Mouse (Mus musculus) left cerebral cortex, postnatal 14 days (tissue): ENCODE measurements around the gene Kcnj15. TPM values are rescaled to one million over a fixed set of nuclear protein-coding genes. Genes with fewer than 3 reads are reported as not detected.

ENCODE experiments used
- DNase-seq, 2 experiments: peaks; one replicate each; pipeline ENCODE4 v3.0.0; 2021 to 2022; ENCODE audit warnings: low spot score in 2 of 2, mixed read lengths in 1 of 2
- intact Hi-C: fragments of 180-260 bp; cut with DNase I; formaldehyde crosslinking; loops from one replicate; pipeline ENCODE4 v1.15.1; 2025
- long read RNA-seq, 2 experiments: library from polyadenylated mRNA; stranded (forward); transcript quantifications; one replicate each; pipeline ENCODE4 v2.0.0; 2021
- total RNA-seq, 2 experiments: library from RNA; stranded (reverse); gene quantifications; 2 replicates each; pipeline ENCODE4 v1.2.3; 2021

Gene Kcnj15
- total RNA-seq: under 1 TPM; 0.13 to 0.31 TPM
- long read RNA-seq, experiment 1: 0 reads
- long read RNA-seq, experiment 2, partial matches to known transcripts: 0 of 1 reads
- long read RNA-seq, experiment 2, other reads (novel, unspliced or antisense): 1 of 1 reads

- DNase-seq: no peak
- intact Hi-C loops: no loop called here
Measured at GRCm38 (mm10) chr16:95257266-95257894, at the start of gene Kcnj15. TSS of gene Kcnj15 (plus strand) at chr16:95257558.

DNA sequence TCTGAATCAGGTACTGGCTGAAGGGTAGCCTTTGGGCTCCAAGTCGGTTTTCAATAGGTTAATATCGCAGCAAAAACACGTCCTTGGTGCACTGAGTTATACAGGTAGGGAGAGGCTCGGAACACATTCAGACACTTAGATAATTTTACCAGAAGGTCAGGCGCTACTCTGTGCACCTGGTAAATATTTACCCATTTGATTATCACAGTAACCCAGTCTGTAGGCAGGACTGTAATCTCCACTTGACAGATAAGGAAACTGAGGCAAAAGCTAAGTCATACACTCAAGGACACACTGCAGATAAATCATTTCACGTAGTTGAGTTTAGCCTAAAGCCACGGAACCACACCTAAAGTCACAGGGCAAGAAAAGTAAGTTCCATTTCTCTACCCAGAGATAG, 49.1 kb upstream of the Kcnj15 start:
- DNase-seq: no peak
- intact Hi-C loops: no loop called here

DNA sequence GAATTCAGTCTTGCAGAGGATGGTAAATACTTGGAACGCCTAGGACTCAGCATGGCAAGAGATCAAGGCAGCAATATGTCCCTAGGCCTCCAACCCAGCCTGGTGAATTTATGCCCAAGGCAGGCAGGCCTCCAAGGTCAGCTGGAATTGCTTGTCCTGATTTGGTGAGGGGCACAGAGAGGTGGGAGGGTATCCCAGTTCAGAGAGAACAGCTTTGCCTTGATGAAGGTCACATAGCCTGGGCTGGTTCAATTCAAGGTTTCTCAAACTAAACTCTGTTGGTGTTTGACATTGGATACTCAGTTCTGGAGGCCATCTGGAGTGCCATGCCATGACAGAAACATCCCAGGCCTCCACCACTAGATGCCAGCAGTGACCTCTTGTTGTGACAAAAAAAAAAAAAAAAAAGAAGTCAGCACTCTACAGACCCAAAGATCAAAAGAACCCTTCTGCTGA, 48.3 kb upstream of the Kcnj15 start:
- intact Hi-C loops: no loop called here
- DNase-seq: no peak

- intact Hi-C loops: no loop called here
- no peak for DNase-seq
Measured at GRCm38 (mm10) chr16:95214251-95215197, 42.8 kb upstream of the Kcnj15 start.

DNA sequence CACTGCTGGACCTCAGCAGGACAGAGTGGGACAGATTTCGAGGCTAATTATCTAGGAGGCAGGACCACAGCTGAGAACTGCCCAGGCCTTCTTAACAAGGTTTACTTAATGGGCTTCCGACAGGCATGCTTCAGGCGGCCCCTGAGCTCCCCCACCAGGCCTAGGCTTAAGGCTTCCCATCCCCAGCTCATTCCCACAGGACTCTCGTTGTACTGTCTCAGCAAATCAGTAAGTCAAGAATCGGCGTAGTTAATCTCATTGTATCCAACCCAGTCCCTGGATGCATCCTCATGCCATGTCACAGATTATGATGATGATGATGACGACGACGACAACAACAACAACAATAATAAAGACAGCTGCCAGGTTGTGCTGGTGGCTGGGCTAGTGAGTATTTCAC, 41.6 kb upstream of the Kcnj15 start:
- DNase-seq: no peak
- intact Hi-C loops: no loop called here

- no peak for DNase-seq
- intact Hi-C loops: no loop called here
Measured at GRCm38 (mm10) chr16:95216346-95216745, 41.0 kb upstream of the Kcnj15 start.

DNA sequence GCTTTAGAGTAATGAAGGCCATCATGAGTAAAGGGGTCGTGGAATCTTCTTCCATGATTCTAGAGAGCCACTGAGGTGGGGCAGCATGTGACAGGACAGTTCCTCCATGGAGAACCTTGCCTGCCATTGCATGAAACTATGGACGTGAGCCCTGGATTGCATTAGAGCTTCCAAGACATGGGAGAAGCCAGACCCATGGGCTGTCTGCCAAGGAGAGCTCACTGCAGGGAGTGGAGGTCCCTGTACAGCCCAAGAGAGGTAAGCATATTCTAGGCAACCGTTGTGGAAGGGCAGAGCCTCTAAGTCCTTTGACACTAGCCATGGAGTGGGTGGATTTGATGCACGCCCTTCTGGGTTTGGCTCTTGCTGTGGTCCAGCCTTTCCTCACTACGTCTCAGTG, 40.5 kb upstream of the Kcnj15 start:
- intact Hi-C loops: no loop called here
- no peak for DNase-seq

GRCm38 (mm10) chr16:95218783-95219182, 38.6 kb upstream of the Kcnj15 start:
- no peak for DNase-seq
- intact Hi-C loops: no loop called here

GRCm38 (mm10) chr16:95219459-95219858, 37.9 kb upstream of the Kcnj15 start:
- intact Hi-C loops: no loop called here
- no peak for DNase-seq

DNA sequence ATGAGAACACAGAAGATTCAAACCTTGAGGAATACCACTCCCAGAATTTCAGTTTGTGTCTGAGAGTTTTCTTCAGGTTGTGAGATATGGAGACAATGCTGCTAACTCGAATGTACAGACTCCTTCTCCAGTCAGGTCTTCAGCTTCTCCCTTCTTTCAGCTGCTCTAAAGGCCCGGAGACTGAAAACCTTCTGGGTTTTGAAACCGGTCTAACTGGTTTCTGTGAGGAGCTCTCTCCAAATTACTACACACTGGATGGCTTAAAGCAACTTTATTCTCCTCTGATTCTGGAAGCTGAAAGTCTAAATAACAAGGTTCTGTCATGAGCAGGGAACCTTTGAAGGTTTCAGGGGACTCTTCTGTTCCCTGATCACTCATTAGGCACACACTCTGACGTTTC, 36.3 kb upstream of the Kcnj15 start:
- DNase-seq: no peak
- intact Hi-C loops: no loop called here

DNA sequence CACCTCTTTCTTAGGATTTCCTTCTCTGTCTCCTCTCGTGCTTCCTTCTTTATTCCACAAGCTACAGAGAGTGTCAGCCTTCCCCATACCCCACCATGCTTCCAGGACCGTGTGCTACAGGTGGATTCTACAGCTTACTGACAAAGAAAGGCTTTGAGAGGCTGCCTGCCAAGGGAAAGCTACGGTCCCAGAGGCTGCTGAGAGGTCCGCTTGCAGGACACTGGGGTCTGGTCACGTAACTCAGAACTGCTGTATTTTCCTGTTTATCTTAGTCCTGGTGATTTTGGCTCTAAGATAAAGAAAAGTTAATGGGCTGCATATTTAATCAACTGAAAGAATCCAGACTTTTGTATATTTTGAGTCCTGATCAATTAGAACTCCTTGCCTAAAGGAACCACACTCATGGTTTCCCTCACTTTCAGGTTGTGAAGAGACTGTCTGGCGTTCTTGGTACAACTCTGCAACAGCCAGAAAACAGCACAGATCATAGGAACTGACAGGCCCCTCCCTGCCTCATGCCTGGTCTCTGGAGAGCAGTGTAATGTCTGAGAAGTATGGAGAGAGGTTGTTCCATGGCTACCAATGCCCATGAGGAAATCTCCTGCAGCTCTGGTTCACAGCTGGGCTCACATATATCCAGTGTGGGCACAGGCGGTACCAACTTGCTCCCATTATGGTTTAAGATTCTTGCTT, 35.2 kb upstream of the Kcnj15 start:
- no peak for DNase-seq
- intact Hi-C loops: no loop called here

GRCm38 (mm10) chr16:95223435-95223834, 33.9 kb upstream of the Kcnj15 start:
- DNase-seq: no peak
- intact Hi-C loops: no loop called here

DNA sequence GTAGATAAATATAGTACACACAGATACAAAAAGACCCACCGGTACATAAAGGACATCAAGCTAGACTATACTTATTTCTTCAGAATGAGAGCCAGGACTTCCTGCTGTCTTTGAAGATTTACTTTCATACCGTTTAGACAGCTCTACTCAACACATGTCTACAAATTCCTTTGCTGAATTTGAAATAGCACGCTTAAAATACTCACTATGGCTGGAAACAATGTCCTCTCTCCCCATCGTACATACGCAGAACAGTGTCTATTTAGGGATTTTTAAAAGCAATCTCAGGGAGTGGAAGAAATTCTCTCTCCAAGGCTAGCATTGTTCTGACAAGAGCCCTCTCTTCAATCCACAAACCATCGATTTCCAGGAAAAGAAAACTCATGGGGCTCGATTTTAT, 32.1 kb upstream of the Kcnj15 start:
- intact Hi-C loops: no loop called here
- DNase-seq: peak in 1 of 2 experiments; percentile 47

- intact Hi-C loops: no loop called here
- DNase-seq: peak in 1 of 2 experiments; percentile 22
Measured at GRCm38 (mm10) chr16:95231768-95232167, 25.6 kb upstream of the Kcnj15 start.

DNA sequence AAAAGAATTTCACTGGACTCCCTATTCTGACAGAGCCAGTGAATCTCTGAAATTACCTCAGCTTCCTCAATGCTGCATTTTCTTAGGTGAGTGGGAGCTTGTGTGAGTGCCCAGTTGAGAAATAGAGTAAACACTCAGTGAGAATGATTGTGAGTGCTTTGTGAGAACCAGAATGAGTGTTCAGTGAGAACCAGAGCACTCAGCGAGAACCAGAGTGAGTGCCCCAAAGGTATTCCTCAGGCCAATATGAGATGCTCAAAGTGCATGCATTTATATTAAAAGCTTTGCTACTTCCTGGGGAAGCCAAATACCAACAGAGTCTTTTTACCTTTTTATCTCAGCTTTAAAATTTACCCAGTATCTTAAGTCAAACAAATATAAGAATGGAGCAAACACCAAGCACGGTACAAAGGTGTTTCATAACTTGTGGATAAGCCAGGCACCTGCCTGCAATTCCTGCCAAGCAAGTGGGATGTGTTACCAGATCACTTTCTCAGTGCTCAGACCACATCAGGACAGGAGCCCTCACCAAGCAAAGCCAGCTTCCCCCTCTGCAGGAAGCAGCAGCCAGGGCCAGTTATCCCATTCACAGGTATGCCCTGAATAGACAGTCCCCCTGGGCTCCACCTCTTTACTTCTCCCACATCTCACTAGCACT, 22.3 kb upstream of the Kcnj15 start:
- intact Hi-C loops: no loop called here
- DNase-seq: no peak

- intact Hi-C loops: no loop called here
Measured at GRCm38 (mm10) chr16:95239209-95239925, 18.0 kb upstream of the Kcnj15 start.

DNA sequence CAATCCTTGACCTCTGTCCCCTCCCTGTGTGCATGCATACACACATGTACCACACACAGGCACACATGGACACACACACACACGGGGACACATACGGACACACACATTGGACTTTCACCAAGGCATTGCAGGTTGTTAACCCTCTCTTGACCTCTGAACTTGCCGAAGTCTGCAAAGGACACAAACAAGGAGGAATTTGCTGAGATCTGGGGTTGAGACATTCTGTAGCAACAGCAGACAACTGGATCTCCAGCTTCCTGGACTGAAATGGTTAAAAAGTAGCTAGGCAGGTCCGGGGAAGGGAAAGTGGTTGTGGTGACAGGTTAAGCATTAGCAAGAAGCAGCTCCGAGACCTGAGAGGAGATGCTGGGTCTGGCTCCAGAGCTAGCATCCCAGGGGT, 16.7 kb upstream of the Kcnj15 start:
- DNase-seq: no peak
- intact Hi-C loops: no loop called here

More at GRCm38 (mm10) chr16:95239209-95239925, 18.0 kb upstream of the Kcnj15 start:
- no peak for DNase-seq

- peak; percentile 31 to 78 for DNase-seq
- intact Hi-C loops: no loop called here
Measured at GRCm38 (mm10) chr16:95241581-95241980, 15.8 kb upstream of the Kcnj15 start.

DNA sequence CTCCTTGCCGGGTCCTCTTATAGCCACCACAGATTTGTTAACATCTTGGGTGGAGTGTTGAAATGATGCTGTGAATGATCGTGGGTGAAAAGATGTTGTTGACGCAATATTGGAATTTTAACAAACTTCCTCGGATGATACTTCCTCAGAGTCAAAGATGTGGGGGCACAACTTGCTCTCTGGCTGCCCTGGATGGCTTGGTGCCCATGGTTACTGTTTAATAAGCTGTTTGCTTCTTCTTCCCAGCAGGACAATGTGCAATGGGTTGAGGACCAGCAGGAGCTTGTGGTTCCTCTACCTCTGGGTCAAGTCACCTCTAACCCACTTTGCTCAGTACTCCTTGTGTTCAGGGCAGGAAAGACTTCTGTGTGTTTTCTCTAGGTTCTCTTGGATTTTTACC, 15.2 kb upstream of the Kcnj15 start:
- intact Hi-C loops: no loop called here

More for the DNA sequence above, 15.2 kb upstream of the Kcnj15 start:
- DNase-seq: no peak
